Mouse (Mus musculus) hindbrain, embryonic 15.5 days (tissue): Measurements from ENCODE around the gene Slc35e4. TPM values are rescaled to one million over a fixed set of nuclear protein-coding genes. Genes with fewer than 3 reads are reported as not detected.
"Not testable (repeated sequence)": the region's sequence is repeated elsewhere in the genome, so short reads cannot be mapped to it uniquely, and the experiment has no call there.

Experiments used
- ATAC-seq: fragments of 200-750 bp; cut with Nextera tagmentation; 2 replicates; pipeline ENCODE4 v1.8.0; 2017; ENCODE audit warnings: low read depth, moderate number of reproducible peaks, moderate TSS enrichment; ENCODE audit not compliant: low FRiP score
- H3K27ac ChIP-seq: fragments of 300-500 bp; sonication (generic); replicated peaks from 2 replicates; pipeline ENCODE4 v1.5.1; 2015; ENCODE audit warnings: mild to moderate bottlenecking, inconsistent platforms
- H3K27me3 ChIP-seq: fragments of 300-500 bp; sonication (generic); 2 replicates; pipeline ENCODE4 v1.6.1; 2015; ENCODE audit warnings: control low read depth, inconsistent platforms
- H3K36me3 ChIP-seq: fragments of 300-500 bp; sonication (generic); 2 replicates; pipeline ENCODE4 v1.6.1; 2015; ENCODE audit warnings: control low read depth, inconsistent platforms
- H3K4me1 ChIP-seq: fragments of 300-500 bp; sonication (generic); replicated peaks from 2 replicates; pipeline ENCODE4 v1.6.1; 2015; ENCODE audit warnings: control low read depth, inconsistent platforms
- H3K4me2 ChIP-seq: fragments of 300-500 bp; sonication (generic); 2 replicates; pipeline ENCODE4 v1.6.1; 2015; ENCODE audit warnings: moderate library complexity, mild to moderate bottlenecking, inconsistent platforms
- H3K4me3 ChIP-seq: fragments of 300-500 bp; sonication (generic); 2 replicates; pipeline ENCODE4 v1.5.1; 2015; ENCODE audit warnings: mild to moderate bottlenecking, inconsistent platforms
- H3K9ac ChIP-seq: fragments of 300-500 bp; sonication (generic); 2 replicates; pipeline ENCODE4 v1.6.1; 2015; ENCODE audit warnings: inconsistent platforms
- H3K9me3 ChIP-seq: fragments of 300-500 bp; sonication (generic); 2 replicates; pipeline ENCODE4 v1.6.1; 2016; ENCODE audit warnings: control low read depth, inconsistent platforms
- WGBS: fragments of 180-500 bp; shearing (Covaris S2); methylation state at CpG from one replicate; pipeline ENCODE4 v1.1.7; 2015; 5-methylcytosine and 5-hydroxymethylcytosine counted together
- polyA plus RNA-seq: library from polyadenylated mRNA; unstranded; fragments of >200 nt; fragmentation: Nextera tagmentation; extraction: Ambion mirVana; gene quantifications from 2 replicates; pipeline ENCODE4 v1.2.1, GENCODE M21; 2015

Gene Slc35e4
- polyA plus RNA-seq = 17.3 and 20.3 TPM in 2 replicates

DNA sequence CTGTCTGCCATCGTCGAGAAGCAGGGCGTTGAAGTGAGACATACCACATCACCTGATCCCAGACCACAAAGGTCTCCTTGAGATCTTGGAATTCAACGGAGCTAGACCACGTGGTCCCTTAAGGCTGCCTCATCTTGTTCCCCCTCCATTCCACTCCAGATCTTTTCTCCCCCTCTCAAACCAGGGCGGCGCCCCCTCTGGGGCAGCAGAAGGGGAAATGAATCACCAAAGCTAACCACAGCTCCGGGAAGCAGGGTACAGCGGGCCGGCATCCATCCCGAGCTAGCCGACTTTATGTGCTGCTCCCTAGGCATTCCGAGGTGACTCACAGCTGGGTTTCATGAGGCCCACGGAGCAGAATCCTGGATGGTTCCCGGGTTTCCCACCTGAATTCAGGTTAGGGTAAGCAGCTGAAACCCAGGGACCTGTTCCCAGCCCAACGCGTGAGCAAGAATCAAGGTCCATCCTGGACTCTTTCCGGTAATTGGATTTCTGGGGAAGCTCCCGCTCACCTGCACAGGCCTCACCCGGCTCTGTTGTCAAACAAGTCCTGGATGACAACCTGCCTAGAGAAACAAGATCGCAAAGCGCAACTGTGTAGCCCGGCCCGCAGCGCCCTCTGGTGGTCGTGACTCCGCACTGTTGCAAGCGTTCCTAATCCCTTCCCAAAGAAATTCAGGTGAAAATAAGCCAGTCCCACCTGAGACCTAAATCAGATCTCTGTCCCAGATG lies at the start of gene Slc35e4:
Slc35e4 (minus strand) TSS at position 556 of the 732 bp plus-strand sequence.
- H3K4me2 ChIP-seq = peak within 1 kb of the TSS; percentile 74
- H3K36me3 ChIP-seq = no peaks in the 10 kb centered on the region
- peak; percentile 77 for ATAC-seq
- WGBS = under 1% methylated on average over 28 of the region's 28 CpGs
- peak within 1 kb of the TSS; percentile 53 for H3K9ac ChIP-seq
- H3K4me1 ChIP-seq = peaks cover 47% of the 10 kb centered on the region
- no peaks in the 10 kb centered on the region for H3K9me3 ChIP-seq
- H3K27me3 ChIP-seq = no peaks in the 10 kb centered on the region
- H3K27ac ChIP-seq = peak within 1 kb of the TSS; percentile 72
- H3K4me3 ChIP-seq = peak within 1 kb of the TSS; percentile 54

GRCm38 (mm10) chr11:3963610-3964415 lies 49.3 kb upstream of the Slc35e4 start, which contains the start of gene Pes1:
TSS of gene Pes1 (plus strand) at chr11:3963975.
- H3K36me3 ChIP-seq = peaks cover 4% of the 10 kb centered on the region; the same call in 1 of the 2 replicates
- H3K27me3 ChIP-seq = no peaks in the 10 kb centered on the region
- H3K9ac ChIP-seq = peak within 1 kb of the TSS; percentile 82
- peak within 1 kb of the TSS; percentile 88 for H3K4me2 ChIP-seq
- peak within 1 kb of the TSS; percentile 76 for H3K27ac ChIP-seq
- peak within 1 kb of the TSS; percentile 95 for H3K4me3 ChIP-seq
- peaks cover 25% of the 10 kb centered on the region for H3K4me1 ChIP-seq
- H3K9me3 ChIP-seq = no peaks in the 10 kb centered on the region
- under 1% methylated on average over 31 of the region's 31 CpGs for WGBS
- peak; percentile 94 for ATAC-seq

DNA sequence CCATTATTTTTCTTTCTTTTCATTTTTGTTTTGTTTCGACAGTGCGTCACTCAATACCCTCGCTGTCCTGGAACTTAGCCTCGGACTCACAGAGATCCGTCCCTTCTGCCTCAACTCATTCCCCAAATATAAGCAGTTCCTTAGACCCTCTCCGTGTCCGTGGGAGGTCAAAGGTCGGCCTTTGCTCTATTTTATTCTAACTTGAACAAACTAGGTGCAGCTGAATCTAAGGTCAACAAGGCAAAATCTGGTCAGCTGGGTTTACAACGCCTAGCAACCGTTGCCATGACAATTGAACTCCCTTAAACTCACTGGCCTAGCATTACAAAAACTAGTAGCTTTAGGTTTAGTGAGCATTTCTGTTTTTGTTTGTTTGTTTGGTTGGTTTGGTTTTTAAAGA lies 48.7 kb upstream of the Slc35e4 start:
- 74% methylated on average over 10 of the region's 10 CpGs for WGBS
- H3K27ac ChIP-seq = peak overlapping the region; percentile 76
- 0 out of 2 replicates have a peak, but pooled peaks have one; percentile 7 for ATAC-seq
- H3K4me1 ChIP-seq = peaks cover 25% of the 10 kb centered on the region
- peaks cover under 1% of the 10 kb centered on the region; the same call in 1 of the 2 replicates for H3K36me3 ChIP-seq
- H3K4me2 ChIP-seq = peak overlapping the region; percentile 88
- peak overlapping the region; percentile 95 for H3K4me3 ChIP-seq
- 0 out of 2 replicates have a peak overlapping the region, but pooled peaks have one; percentile 19 for H3K9ac ChIP-seq
- H3K27me3 ChIP-seq = no peaks in the 10 kb centered on the region
- H3K9me3 ChIP-seq = no peaks in the 10 kb centered on the region

- Histone ChIP-seq H3K4me3 (no peak overlapping the region), H3K27me3 (no peaks in the 10 kb centered on the region), H3K27ac (no peak overlapping the region), H3K4me2 (no peak overlapping the region), H3K9ac (no peak overlapping the region), H3K36me3 (no peaks in the 10 kb centered on the region), H3K9me3 (no peaks in the 10 kb centered on the region), H3K4me1 (peaks cover 25% of the 10 kb centered on the region)
- ATAC-seq = no peak
- WGBS = 80% methylated on average over 3 of the region's 3 CpGs
Observed at GRCm38 (mm10) chr11:3961761-3962160, 47.3 kb upstream of the Slc35e4 start.

DNA sequence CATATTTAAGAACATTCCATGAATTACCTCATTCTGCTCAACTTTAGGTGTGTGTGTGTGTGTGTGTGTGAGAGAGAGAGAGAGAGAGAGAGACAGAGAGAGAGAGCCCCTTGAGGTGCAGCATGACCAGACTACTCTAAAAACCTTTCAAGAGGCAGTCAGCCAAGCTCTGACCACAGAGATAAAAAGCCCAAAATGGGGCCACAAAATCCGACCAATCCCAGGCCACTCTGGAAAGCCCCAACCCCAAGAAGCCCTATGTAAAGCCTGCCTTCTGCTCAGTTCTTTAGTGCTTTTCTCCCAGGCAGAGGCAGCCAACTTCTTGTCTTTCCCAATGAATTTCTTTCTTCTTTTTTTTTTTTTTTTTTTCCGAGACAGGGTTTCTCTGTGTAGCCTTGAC lies 46.4 kb upstream of the Slc35e4 start:
- Histone ChIP-seq H3K36me3 (no peaks in the 10 kb centered on the region), H3K27ac (no peak overlapping the region), H3K9ac (no peak overlapping the region), H3K4me1 (peaks cover 22% of the 10 kb centered on the region), H3K4me3 (no peak overlapping the region), H3K4me2 (no peak overlapping the region), H3K27me3 (no peaks in the 10 kb centered on the region), H3K9me3 (no peaks in the 10 kb centered on the region)
- WGBS = 58% methylated on average over 2 of the region's 2 CpGs
- no peak for ATAC-seq

GRCm38 (mm10) chr11:3955371-3955770 lies 40.9 kb upstream of the Slc35e4 start:
- H3K4me3 ChIP-seq, H3K9ac ChIP-seq, H3K27me3 ChIP-seq, H3K4me2 ChIP-seq, H3K36me3 ChIP-seq, H3K27ac ChIP-seq, H3K4me1 ChIP-seq, H3K9me3 ChIP-seq, ATAC-seq: not testable (repeated sequence)
- WGBS = 85% methylated on average over 4 of the region's 4 CpGs

DNA sequence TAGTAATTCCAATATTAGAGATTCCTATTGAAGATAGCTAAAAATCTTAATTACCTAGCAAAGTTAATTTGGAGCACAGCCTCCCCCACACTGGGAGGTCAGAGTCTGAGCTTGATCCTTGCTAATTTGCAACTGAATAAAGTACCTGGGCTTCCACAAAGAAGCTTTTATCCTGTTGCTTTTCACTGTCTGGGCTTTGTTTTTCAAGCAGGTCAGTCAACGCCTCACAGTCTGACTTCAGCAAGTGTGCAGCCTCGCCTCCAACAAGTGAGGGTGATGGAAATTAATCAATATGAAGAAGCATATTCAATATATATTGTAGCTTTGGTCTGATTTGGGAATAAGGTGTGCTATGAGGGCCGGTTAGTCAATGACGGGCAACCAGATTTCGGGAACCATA lies 40.4 kb upstream of the Slc35e4 start:
- H3K9me3 ChIP-seq, H3K9ac ChIP-seq, H3K4me2 ChIP-seq, H3K27ac ChIP-seq, ATAC-seq, H3K27me3 ChIP-seq, H3K36me3 ChIP-seq, H3K4me1 ChIP-seq, H3K4me3 ChIP-seq: not testable (repeated sequence)
- 78% methylated on average over 5 of the region's 5 CpGs for WGBS

GRCm38 (mm10) chr11:3946386-3946785 lies 31.9 kb upstream of the Slc35e4 start:
- no peak for ATAC-seq
- no peak overlapping the region for H3K9ac ChIP-seq
- H3K36me3 ChIP-seq = no peaks in the 10 kb centered on the region
- H3K27ac ChIP-seq = no peak overlapping the region
- 11% methylated on average over 1 of the region's 1 CpGs for WGBS
- no peaks in the 10 kb centered on the region for H3K27me3 ChIP-seq
- no peaks in the 10 kb centered on the region for H3K4me1 ChIP-seq
- H3K4me3 ChIP-seq = no peak overlapping the region
- H3K4me2 ChIP-seq = no peak overlapping the region
- no peaks in the 10 kb centered on the region for H3K9me3 ChIP-seq

DNA sequence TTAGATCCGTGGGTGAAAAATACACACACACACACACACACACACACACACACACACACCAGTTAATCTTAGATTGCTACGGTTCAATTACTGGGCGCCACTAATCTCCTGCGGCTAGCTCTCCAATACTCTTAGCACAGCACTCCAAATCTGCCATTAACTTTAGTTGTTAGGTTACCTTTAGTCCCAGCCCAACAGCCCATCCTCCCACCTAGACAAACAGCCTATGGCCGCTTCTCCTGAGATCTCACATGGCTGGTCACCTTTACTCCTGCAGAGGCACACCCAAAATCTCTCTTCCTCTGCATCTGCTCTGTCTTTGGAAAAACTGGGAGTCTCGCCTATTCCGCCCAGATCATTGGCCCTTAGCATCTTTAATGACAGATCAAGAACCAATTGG lies 26.9 kb upstream of the Slc35e4 start:
- 89% methylated on average over 7 of the region's 7 CpGs for WGBS

DNA sequence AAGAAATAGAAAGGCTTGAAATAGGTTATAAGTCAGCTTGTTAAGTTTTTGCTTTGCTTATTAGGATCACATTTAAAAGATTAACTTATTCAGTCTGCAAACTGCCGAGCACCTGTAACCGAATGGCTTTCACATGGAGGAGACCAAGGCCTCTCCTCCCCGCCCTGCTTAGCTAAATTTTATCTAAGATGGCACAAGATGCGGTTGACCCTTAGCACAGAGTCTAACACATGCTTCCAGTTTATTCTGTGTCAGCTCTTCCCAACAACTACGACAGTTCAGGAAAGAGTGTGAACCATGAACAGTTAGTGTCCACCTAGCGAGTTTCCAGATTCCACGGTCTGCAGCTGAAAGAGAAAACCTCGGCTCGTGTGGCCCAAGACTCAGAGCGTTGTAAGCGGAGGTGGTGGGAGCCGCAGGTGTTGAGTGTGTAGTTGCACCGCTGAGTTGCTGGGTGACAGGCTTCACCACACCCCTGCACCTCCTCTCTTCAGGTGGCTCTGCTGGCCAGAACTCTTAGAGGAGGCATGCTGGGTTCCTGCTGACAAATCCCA lies 22.9 kb upstream of the Slc35e4 start:
- no peak for ATAC-seq
- H3K27ac ChIP-seq = no peak overlapping the region
- no peaks in the 10 kb centered on the region for H3K9me3 ChIP-seq
- no peak overlapping the region for H3K9ac ChIP-seq
- H3K4me3 ChIP-seq = no peak overlapping the region
- H3K36me3 ChIP-seq = no peaks in the 10 kb centered on the region
- H3K27me3 ChIP-seq = no peaks in the 10 kb centered on the region
- no peak overlapping the region for H3K4me2 ChIP-seq
- no peaks in the 10 kb centered on the region for H3K4me1 ChIP-seq
- 79% methylated on average over 13 of the region's 13 CpGs for WGBS

More for the DNA sequence above, 26.9 kb upstream of the Slc35e4 start:
- Histone ChIP-seq H3K9ac (no peak overlapping the region), H3K4me3 (no peak overlapping the region), H3K36me3 (no peaks in the 10 kb centered on the region), H3K4me2 (no peak overlapping the region), H3K4me1 (no peaks in the 10 kb centered on the region), H3K9me3 (no peaks in the 10 kb centered on the region), H3K27ac (no peak overlapping the region), H3K27me3 (no peaks in the 10 kb centered on the region)
- no peak for ATAC-seq

DNA sequence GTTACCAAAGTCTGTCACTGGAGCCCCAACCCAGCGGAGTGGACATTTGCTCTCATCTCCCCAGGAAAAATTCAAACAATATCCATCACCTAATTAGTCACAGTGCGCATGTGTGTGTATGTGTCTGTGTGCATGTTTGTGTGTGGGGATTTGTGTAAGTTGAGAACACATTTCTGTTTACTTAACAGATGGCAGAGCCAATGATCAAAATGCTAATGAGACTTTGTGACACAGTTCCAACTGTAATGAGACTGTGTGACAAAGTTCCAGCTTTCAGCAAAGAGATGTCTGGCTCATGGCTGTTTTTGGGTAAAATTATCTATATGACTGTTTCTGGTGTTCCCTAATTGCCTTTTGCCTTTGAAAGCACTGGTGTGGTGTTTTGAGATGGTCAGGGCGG lies 21.9 kb upstream of the Slc35e4 start:
- Histone ChIP-seq H3K9ac (no peak overlapping the region), H3K36me3 (no peaks in the 10 kb centered on the region), H3K4me2 (no peak overlapping the region), H3K27me3 (no peaks in the 10 kb centered on the region), H3K9me3 (no peaks in the 10 kb centered on the region), H3K27ac (no peak overlapping the region), H3K4me3 (no peak overlapping the region), H3K4me1 (peaks cover 7% of the 10 kb centered on the region)
- 75% methylated on average over 3 of the region's 3 CpGs for WGBS
- no peak for ATAC-seq

DNA sequence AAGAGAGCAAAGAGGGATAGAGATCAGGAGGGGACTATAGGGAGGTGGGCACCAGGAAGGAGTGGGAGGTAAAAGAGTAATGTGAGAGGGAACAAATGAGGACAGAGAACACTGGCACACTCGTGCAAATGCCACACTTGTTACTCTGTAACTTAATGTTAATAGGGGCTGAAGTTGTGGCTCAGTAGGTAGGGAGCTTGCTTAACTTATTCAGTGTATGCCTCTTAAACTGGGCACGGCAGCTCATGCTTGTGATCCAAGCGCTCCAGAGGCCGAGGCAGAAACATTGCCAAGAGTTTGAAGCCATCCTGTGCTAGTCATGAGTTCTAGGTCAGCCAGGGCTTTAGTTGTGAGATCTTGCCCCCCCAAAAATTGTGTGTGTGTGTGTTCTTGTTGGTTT lies 20.7 kb upstream of the Slc35e4 start:
- H3K4me2 ChIP-seq = no peak overlapping the region
- H3K4me3 ChIP-seq = no peak overlapping the region
- no peak for ATAC-seq
- no peak overlapping the region for H3K9ac ChIP-seq
- H3K27ac ChIP-seq = no peak overlapping the region
- peaks cover 15% of the 10 kb centered on the region for H3K4me1 ChIP-seq
- no peaks in the 10 kb centered on the region for H3K9me3 ChIP-seq
- no peaks in the 10 kb centered on the region for H3K36me3 ChIP-seq
- WGBS = 79% methylated on average over 4 of the region's 4 CpGs
- no peaks in the 10 kb centered on the region for H3K27me3 ChIP-seq
